Mouse (Mus musculus) bone marrow macrophage, adult 2 months (primary cell): ENCODE measurements around the gene Gpcpd1.

ENCODE experiments used
- CTCF ChIP-seq: IDR thresholded peaks from 2 replicates; pipeline ENCODE4 v1.5.1; 2012; ENCODE audit warnings: low read depth, mild to moderate bottlenecking, low read length, moderate library complexity
- POLR2A ChIP-seq: IDR thresholded peaks from 2 replicates; pipeline ENCODE4 v1.6.1; 2012; ENCODE audit warnings: mild to moderate bottlenecking, low read depth, low read length, borderline replicate concordance

GRCm38 (mm10) chr2:132579689-132580088 is 7.8 kb downstream of the Gpcpd1 start:
- TF ChIP-seq POLR2A: no peak
- no peak for TF ChIP-seq CTCF
